Mouse (Mus musculus): Measurements from ENCODE around the gene Ece1. TPM values are rescaled to one million over a fixed set of nuclear protein-coding genes. Genes with fewer than 3 reads are reported as not detected.

The Ece1 gene
- polyA plus RNA-seq, 1 experiment, result 65.4 TPM

GRCm38 (mm10) chr4:137850161-137850560 lies 11.9 kb upstream of the Ece1 start:
- Histone ChIP-seq H3K27ac (ENCODE audit: insufficient read depth, low read length) (no peak overlapping the region), H3K4me3 (ENCODE audit: insufficient read depth, low read length) (no peak overlapping the region), H3K4me1 (ENCODE audit: control insufficient read depth, insufficient read depth, low read length) (0 out of 2 replicates have a peak, but pooled peaks cover 2% of the 10 kb centered on the region)
- TF ChIP-seq POLR2A (IDR thresholded peaks at IDR 0.05; ENCODE audit: low read depth, low read length), result no peak
- TF ChIP-seq CTCF (IDR thresholded peaks at IDR 0.05; ENCODE audit: borderline replicate concordance, insufficient read depth, low read length), result no peak

GRCm38 (mm10) chr4:137851484-137851883 lies 10.6 kb upstream of the Ece1 start:
- H3K4me1 ChIP-seq (ENCODE audit: control insufficient read depth, insufficient read depth, low read length), result 0 out of 2 replicates have a peak, but pooled peaks cover 2% of the 10 kb centered on the region
- no peak overlapping the region for H3K4me3 ChIP-seq (ENCODE audit: insufficient read depth, low read length)
- TF ChIP-seq POLR2A (IDR thresholded peaks at IDR 0.05; ENCODE audit: low read depth, low read length), result no peak
- peak; percentile 38; the same call in 1 of the 2 replicates for TF ChIP-seq CTCF (IDR thresholded peaks at IDR 0.05; ENCODE audit: borderline replicate concordance, insufficient read depth, low read length)
- H3K27ac ChIP-seq (ENCODE audit: insufficient read depth, low read length), result no peak overlapping the region

GRCm38 (mm10) chr4:137853822-137854221 lies 8.2 kb upstream of the Ece1 start:
- TF ChIP-seq CTCF (IDR thresholded peaks at IDR 0.05; ENCODE audit: borderline replicate concordance, insufficient read depth, low read length) (no peak), POLR2A (IDR thresholded peaks at IDR 0.05; ENCODE audit: low read depth, low read length) (no peak)
- no peak overlapping the region for H3K4me3 ChIP-seq (ENCODE audit: insufficient read depth, low read length)
- H3K27ac ChIP-seq (ENCODE audit: insufficient read depth, low read length), result no peak overlapping the region
- 0 out of 2 replicates have a peak, but pooled peaks cover 2% of the 10 kb centered on the region for H3K4me1 ChIP-seq (ENCODE audit: control insufficient read depth, insufficient read depth, low read length)

- H3K4me1 ChIP-seq (ENCODE audit: control insufficient read depth, insufficient read depth, low read length), result 0 out of 2 replicates have a peak, but pooled peaks cover 2% of the 10 kb centered on the region
- H3K27ac ChIP-seq (ENCODE audit: insufficient read depth, low read length), result no peak overlapping the region
- TF ChIP-seq POLR2A (IDR thresholded peaks at IDR 0.05; ENCODE audit: low read depth, low read length), result no peak
- TF ChIP-seq CTCF (IDR thresholded peaks at IDR 0.05; ENCODE audit: borderline replicate concordance, insufficient read depth, low read length), result no peak
- H3K4me3 ChIP-seq (ENCODE audit: insufficient read depth, low read length), result no peak overlapping the region
Measured at GRCm38 (mm10) chr4:137855741-137856341, 6.2 kb upstream of the Ece1 start.

GRCm38 (mm10) chr4:137857116-137857515 lies 4.9 kb upstream of the Ece1 start:
- H3K4me1 ChIP-seq (ENCODE audit: control insufficient read depth, insufficient read depth, low read length), result 0 out of 2 replicates have a peak, but pooled peaks cover 2% of the 10 kb centered on the region
- TF ChIP-seq CTCF (IDR thresholded peaks at IDR 0.05; ENCODE audit: borderline replicate concordance, insufficient read depth, low read length) (peak; percentile 49; the same call in 1 of the 2 replicates), POLR2A (IDR thresholded peaks at IDR 0.05; ENCODE audit: low read depth, low read length) (no peak)
- H3K27ac ChIP-seq (ENCODE audit: insufficient read depth, low read length), result no peak overlapping the region
- no peak overlapping the region for H3K4me3 ChIP-seq (ENCODE audit: insufficient read depth, low read length)

GRCm38 (mm10) chr4:137858371-137858770 lies 3.7 kb upstream of the Ece1 start:
- H3K4me3 ChIP-seq (ENCODE audit: insufficient read depth, low read length), result no peak overlapping the region
- peaks cover 4% of the 10 kb centered on the region for H3K4me1 ChIP-seq (ENCODE audit: control insufficient read depth, insufficient read depth, low read length)
- TF ChIP-seq POLR2A (IDR thresholded peaks at IDR 0.05; ENCODE audit: low read depth, low read length) (no peak), CTCF (IDR thresholded peaks at IDR 0.05; ENCODE audit: borderline replicate concordance, insufficient read depth, low read length) (no peak)
- no peak overlapping the region for H3K27ac ChIP-seq (ENCODE audit: insufficient read depth, low read length)

- peaks cover 12% of the 10 kb centered on the region for H3K4me1 ChIP-seq (ENCODE audit: control insufficient read depth, insufficient read depth, low read length)
- H3K27ac ChIP-seq (ENCODE audit: insufficient read depth, low read length), result peak overlapping the region; percentile 7; the same call in 1 of the 2 replicates
- TF ChIP-seq CTCF (IDR thresholded peaks at IDR 0.05; ENCODE audit: borderline replicate concordance, insufficient read depth, low read length) (no peak), POLR2A (IDR thresholded peaks at IDR 0.05; ENCODE audit: low read depth, low read length) (no peak)
- peak overlapping the region; percentile 62 for H3K4me3 ChIP-seq (ENCODE audit: insufficient read depth, low read length)
Measured at GRCm38 (mm10) chr4:137861461-137862011, 501 bp upstream of the Ece1 start.

GRCm38 (mm10) chr4:137862516-137863240 lies 641 bp downstream of the Ece1 start:
- Histone ChIP-seq H3K4me1 (ENCODE audit: control insufficient read depth, insufficient read depth, low read length) (peaks cover 15% of the 10 kb centered on the region), H3K27ac (ENCODE audit: insufficient read depth, low read length) (no peak overlapping the region), H3K4me3 (ENCODE audit: insufficient read depth, low read length) (peak overlapping the region; percentile 78)
- TF ChIP-seq CTCF (IDR thresholded peaks at IDR 0.05; ENCODE audit: borderline replicate concordance, insufficient read depth, low read length), result no peak
- no peak for TF ChIP-seq POLR2A (IDR thresholded peaks at IDR 0.05; ENCODE audit: low read depth, low read length)

GRCm38 (mm10) chr4:137864031-137864430 lies 2.0 kb downstream of the Ece1 start:
- TF ChIP-seq POLR2A (IDR thresholded peaks at IDR 0.05; ENCODE audit: low read depth, low read length) (no peak), CTCF (IDR thresholded peaks at IDR 0.05; ENCODE audit: borderline replicate concordance, insufficient read depth, low read length) (no peak)
- Histone ChIP-seq H3K4me3 (ENCODE audit: insufficient read depth, low read length) (no peak overlapping the region), H3K27ac (ENCODE audit: insufficient read depth, low read length) (no peak overlapping the region), H3K4me1 (ENCODE audit: control insufficient read depth, insufficient read depth, low read length) (peaks cover 16% of the 10 kb centered on the region)

All from embryonic fibroblast, embryonic 13.5 days (primary cell).